ENCODE assay signal across 9 mouse cellular contexts in the genomic region with DNA sequence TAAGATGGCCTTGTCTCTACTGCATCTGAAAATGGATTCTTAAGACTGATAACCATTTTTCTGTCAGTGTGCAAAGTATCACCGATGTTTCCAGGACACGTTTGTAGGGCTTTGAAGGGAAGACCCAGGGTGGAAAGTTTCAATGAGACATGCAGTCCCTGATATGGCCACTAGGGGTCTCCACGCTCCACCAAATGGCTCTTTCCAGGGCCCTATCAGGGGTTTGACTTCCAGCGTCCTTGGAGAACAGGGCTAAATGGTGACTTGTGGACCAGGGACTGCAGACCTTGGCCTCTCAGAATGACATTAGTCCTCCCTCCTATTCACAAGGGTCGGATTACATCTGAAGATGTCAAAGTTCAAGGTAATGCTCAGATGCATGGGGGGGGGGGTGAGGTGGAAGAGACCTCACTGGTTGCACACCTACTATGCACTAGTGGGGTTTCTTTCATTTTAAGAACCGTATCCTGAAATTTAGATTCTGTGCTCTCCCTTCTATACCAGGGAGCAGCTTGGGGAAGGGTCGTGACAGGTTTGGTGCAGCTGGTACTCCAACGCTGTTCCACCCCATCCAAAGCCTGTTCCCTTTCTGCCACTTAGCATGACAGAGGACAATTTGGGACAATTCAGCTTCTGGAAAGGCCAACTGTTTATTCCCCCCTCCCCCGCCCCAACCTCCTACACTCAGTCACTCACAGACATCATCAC. TPM values are rescaled to one million over a fixed set of nuclear protein-coding genes. Genes with fewer than 3 reads are reported as not detected.
DNase-seq lines count a peak whose midpoint lies in the region; ATAC-seq and TF ChIP-seq lines count a peak whose summit lies in the region.
"Had no signal": no experiment of that assay in that cellular context is flagged by ENCODE, and none has a peak within 500 bp of the region (broad histone marks: within the 10 kb centered on the region; RNA-seq: fewer than 3 reads in every experiment).

No protein-coding gene starts in this region.

- no peaks in the 10 kb centered on the region for H3K36me3 ChIP-seq in MEL (ENCODE audit: control insufficient read depth in 1 of 2, insufficient read depth in 2 of 2, low read length in 2 of 2)
- no peaks in the 10 kb centered on the region for H3K36me3 ChIP-seq in lung, postnatal 0 days (ENCODE audit: insufficient read depth, low read length)

- no peak overlapping the region for H3K9ac ChIP-seq in MEL (ENCODE audit: control insufficient read depth, low read depth, low read length, poor library complexity, severe bottlenecking)
- no peak overlapping the region for H3K9ac ChIP-seq in lung, postnatal 0 days (replicated peaks; ENCODE audit: low read depth)

- no peak overlapping the region for H3K27ac ChIP-seq in MEL (ENCODE audit: control insufficient read depth, low read depth, low read length)
- H3K27ac ChIP-seq in embryonic fibroblast, embryonic 13.5 days (ENCODE audit: insufficient read depth, low read length), result no peak overlapping the region
- no peak overlapping the region for H3K27ac ChIP-seq in lung, postnatal 0 days (ENCODE audit: low read length)
- H3K27ac ChIP-seq: macrophage had no signal

- H3K27me3 ChIP-seq in MEL (ENCODE audit: control insufficient read depth in 1 of 2, insufficient read depth in 2 of 2, low read length in 2 of 2), result peaks cover 3 to 8% of the 10 kb centered on the region in 2 experiments
- no peaks in the 10 kb centered on the region for H3K27me3 ChIP-seq in lung, postnatal 0 days (replicated peaks; ENCODE audit: insufficient read depth, low read length)

- peak; percentile 54 for DNase-seq in MEL (ENCODE audit: low read depth, low spot score)
- peak; percentile 73 for DNase-seq in brain, adult 2 months (ENCODE audit: low read depth, low spot score)
- DNase-seq in heart, postnatal 4 days, result peak; percentile 82
- DNase-seq in layer of hippocampus, adult 11-12 months (ENCODE audit: low spot score), result peak; percentile 83
- DNase-seq in lung, postnatal 0 days (ENCODE audit: low spot score), result peak; percentile 69
- DNase-seq in retina, embryonic 14.5 days (ENCODE audit: low spot score), result peak; percentile 92

- ATAC-seq in lung, postnatal 0 days, result peak; percentile 63
- ATAC-seq in activated CD4-positive, CD25-positive, alpha-beta regulatory T cell, adult 4 months, result no peak

- 28% methylated on average over 9 of the region's 9 CpGs for WGBS in lung, postnatal 0 days

- H3K9me3 ChIP-seq in MEL (replicated peaks; ENCODE audit: insufficient read depth, low read length), result no peaks in the 10 kb centered on the region
- H3K9me3 ChIP-seq in lung, postnatal 0 days (ENCODE audit: low read length), result no peaks in the 10 kb centered on the region

- TF ChIP-seq POLR2A in MEL (IDR thresholded peaks at IDR 0.05; ENCODE audit: control insufficient read depth in 1 of 2, insufficient read depth in 1 of 2, low read depth in 1 of 2, low read length in 2 of 2, poor library complexity in 1 of 2), result no peak
- no peak for TF ChIP-seq POLR2A in embryonic fibroblast, embryonic 13.5 days (IDR thresholded peaks at IDR 0.05; ENCODE audit: low read depth, low read length)

- no peak for TF ChIP-seq EP300 in MEL (IDR thresholded peaks at IDR 0.05; ENCODE audit: low read depth in 1 of 2, low read length in 2 of 2)
- TF ChIP-seq EP300 in lung, postnatal 0 days (IDR thresholded peaks at IDR 0.05), result no peak

- H3K79me2 ChIP-seq in MEL (ENCODE audit: control insufficient read depth, insufficient read depth, low read length, poor library complexity), result no peaks in the 10 kb centered on the region

- peak; percentile 86 to 89 (median 87) for TF ChIP-seq CTCF in MEL (IDR thresholded peaks at IDR 0.05 in 2 of 3, conservative IDR thresholded peaks at IDR 0.05 in 1 of 3; ENCODE audit: control insufficient read depth in 1 of 3, insufficient read depth in 1 of 3, low read depth in 2 of 3, low read length in 3 of 3, poor library complexity in 1 of 3, severe bottlenecking in 1 of 3)
- peak; percentile 45; the same call in 1 of the 2 replicates for TF ChIP-seq CTCF in embryonic fibroblast, embryonic 13.5 days (IDR thresholded peaks at IDR 0.05; ENCODE audit: borderline replicate concordance, insufficient read depth, low read length)
- peak; percentile 97 for TF ChIP-seq CTCF in lung, postnatal 0 days (IDR thresholded peaks at IDR 0.05)

- TF ChIP-seq RAD21 in MEL (IDR thresholded peaks at IDR 0.05; ENCODE audit: low read depth, low read length), result peak; percentile 75

- no peak overlapping the region for H3K4me3 ChIP-seq in MEL (ENCODE audit: control insufficient read depth in 1 of 2, insufficient read depth in 1 of 2, low read depth in 2 of 2, low read length in 2 of 2)
- no peak overlapping the region for H3K4me3 ChIP-seq in embryonic fibroblast, embryonic 13.5 days (ENCODE audit: insufficient read depth, low read length)
- no peak overlapping the region for H3K4me3 ChIP-seq in lung, postnatal 0 days (ENCODE audit: low read depth, low read length)

- no peak overlapping the region for H3K4me2 ChIP-seq in lung, postnatal 0 days (replicated peaks; ENCODE audit: low read depth, low read length)

- H3K4me1 ChIP-seq in MEL (ENCODE audit: control insufficient read depth in 1 of 2, insufficient read depth in 2 of 2, low read length in 2 of 2), result no peaks in the 10 kb centered on the region
- no peaks in the 10 kb centered on the region for H3K4me1 ChIP-seq in embryonic fibroblast, embryonic 13.5 days (ENCODE audit: control insufficient read depth, insufficient read depth, low read length)
- H3K4me1 ChIP-seq in lung, postnatal 0 days (ENCODE audit: insufficient read depth, low read depth, low read length), result no peaks in the 10 kb centered on the region

TF ChIP-seq in MEL, 35 proteins besides CTCF, POLR2A, EP300 and RAD21:
- TF ChIP-seq KAT2A (conservative IDR thresholded peaks at IDR 0.05; ENCODE audit: low read depth, low read length), result no peak
- peak; percentile 23; the same call in 1 of the 2 replicates for TF ChIP-seq ZC3H11A (IDR thresholded peaks at IDR 0.05; ENCODE audit: low read depth, low read length)
- TF ChIP-seq SMC3 (IDR thresholded peaks at IDR 0.05; ENCODE audit: low read depth, low read length), result peak; percentile 52

RNA-seq across cellular contexts. Expression of a gene that starts 29.0 kb away (rescaled TPM):
- not detected in 2 replicates for total RNA-seq in MEL (2012; rRNA removed)
- not detected for polyA plus RNA-seq in MEL (2012; ENCODE audit: insufficient read depth in 1 of 2, insufficient read length in 2 of 2, low read depth in 1 of 2, low replicate concordance in 2 of 2, missing spikeins in 1 of 2)
- 5.8 and 7.6 TPM in 2 replicates for polyA plus RNA-seq in embryonic fibroblast, embryonic 13.5 days (2011; ENCODE audit: insufficient read length, low read depth, missing spikeins)
- 1 to 10 TPM; 3.8 to 4.1 TPM for total RNA-seq in heart, postnatal 4 days (2021)
- polyA plus RNA-seq in lung, postnatal 0 days (2015; fragmentation: Nextera tagmentation; extraction: Ambion mirVana), result 1.2 and 1.4 TPM in 2 replicates
- under 1 TPM in 1 of 2 experiments, not detected in 1; 0.20 TPM for polyA plus RNA-seq in activated CD4-positive, CD25-positive, alpha-beta regulatory T cell, adult 4 months (2017; shearing (Covaris generic))

RNA-seq across cellular contexts. Expression of a gene that starts 55.2 kb away (rescaled TPM):
- total RNA-seq in MEL (2012; rRNA removed), result not detected in 2 replicates
- not detected for polyA plus RNA-seq in MEL (2012; ENCODE audit: insufficient read depth in 1 of 2, insufficient read length in 2 of 2, low read depth in 1 of 2, low replicate concordance in 2 of 2, missing spikeins in 1 of 2)
- polyA plus RNA-seq in embryonic fibroblast, embryonic 13.5 days (2011; ENCODE audit: insufficient read length, low read depth, missing spikeins), result 0.35 and 0.38 TPM in 2 replicates
- 10 to 100 TPM; 40.8 to 44.7 TPM for total RNA-seq in heart, postnatal 4 days (2021)
- 1.4 and 3.0 TPM in 2 replicates for polyA plus RNA-seq in lung, postnatal 0 days (2015; fragmentation: Nextera tagmentation; extraction: Ambion mirVana)
- polyA plus RNA-seq in activated CD4-positive, CD25-positive, alpha-beta regulatory T cell, adult 4 months (2017; shearing (Covaris generic)), result under 1 TPM in 1 of 2 experiments, not detected in 1; 0.05 TPM
- polyA plus RNA-seq: macrophage had no signal

Comparison
In these comparisons a context has a peak if more than half of its experiments do, and no peak if none do; other contexts are left out.
1. CTCF ChIP-seq: peak in every context shown above with its lines; median percentile 97 in lung, postnatal 0 days; 87 in MEL; 45 in embryonic fibroblast, embryonic 13.5 days.